Mouse (Mus musculus): ENCODE data around the gene Col4a6. TPM values are rescaled to one million over a fixed set of nuclear protein-coding genes. Genes with fewer than 3 reads are reported as not detected.

Col4a6 gene
- polyA plus RNA-seq, 1 experiment from 2014 or later: 4.1 TPM

GRCm38 (mm10) chrX:141175353-141175752, 298.5 kb downstream of the Col4a6 start:
- no peak overlapping the region for H3K27ac ChIP-seq
- no peaks in the 10 kb centered on the region for H3K36me3 ChIP-seq (replicated peaks; ENCODE audit: control insufficient read depth, insufficient read depth)
- no peak overlapping the region for H3K4me3 ChIP-seq (replicated peaks; ENCODE audit: low read length)
- WGBS: 43% methylated on average over 7 of the region's 7 CpGs
- DNase-seq (ENCODE audit: low spot score) (peak; percentile 74), ATAC-seq (ENCODE audit: low FRiP score) (no peak)
- no peaks in the 10 kb centered on the region for H3K9me3 ChIP-seq (ENCODE audit: control insufficient read depth, low read length)
- peaks cover 24% of the 10 kb centered on the region for H3K27me3 ChIP-seq (ENCODE audit: control insufficient read depth, insufficient read depth, low read length)
- H3K4me2 ChIP-seq (replicated peaks): no peak overlapping the region
- H3K4me1 ChIP-seq (replicated peaks; ENCODE audit: control insufficient read depth, insufficient read depth, low read length): no peaks in the 10 kb centered on the region
- H3K9ac ChIP-seq: no peak overlapping the region

- DNase-seq (ENCODE audit: low spot score): no peak
- no peak for ATAC-seq (ENCODE audit: low FRiP score)
- Histone ChIP-seq H3K4me2 (replicated peaks) (no peak overlapping the region), H3K27me3 (ENCODE audit: control insufficient read depth, insufficient read depth, low read length) (peaks cover 35% of the 10 kb centered on the region), H3K9me3 (ENCODE audit: control insufficient read depth, low read length) (no peaks in the 10 kb centered on the region), H3K27ac (no peak overlapping the region), H3K4me1 (replicated peaks; ENCODE audit: control insufficient read depth, insufficient read depth, low read length) (no peaks in the 10 kb centered on the region), H3K4me3 (replicated peaks; ENCODE audit: low read length) (no peak overlapping the region), H3K36me3 (replicated peaks; ENCODE audit: control insufficient read depth, insufficient read depth) (no peaks in the 10 kb centered on the region), H3K9ac (no peak overlapping the region)
- 96% methylated on average over 4 of the region's 4 CpGs for WGBS
These were observed 308.8 kb downstream of the Col4a6 start for GRCm38 (mm10) chrX:141165067-141165466.

- ATAC-seq (ENCODE audit: low FRiP score) (no peak), DNase-seq (ENCODE audit: low spot score) (no peak)
- H3K9me3 ChIP-seq (ENCODE audit: control insufficient read depth, low read length): no peaks in the 10 kb centered on the region
- no peaks in the 10 kb centered on the region for H3K4me1 ChIP-seq (replicated peaks; ENCODE audit: control insufficient read depth, insufficient read depth, low read length)
- H3K9ac ChIP-seq: no peak overlapping the region
- no peak overlapping the region for H3K27ac ChIP-seq
- 74% methylated on average over 3 of the region's 3 CpGs for WGBS
- H3K27me3 ChIP-seq (ENCODE audit: control insufficient read depth, insufficient read depth, low read length): peaks cover 13% of the 10 kb centered on the region
- H3K36me3 ChIP-seq (replicated peaks; ENCODE audit: control insufficient read depth, insufficient read depth): no peaks in the 10 kb centered on the region
- no peak overlapping the region for H3K4me3 ChIP-seq (replicated peaks; ENCODE audit: low read length)
- no peak overlapping the region for H3K4me2 ChIP-seq (replicated peaks)
These were observed 313.5 kb downstream of the Col4a6 start for GRCm38 (mm10) chrX:141160371-141160770.

- Histone ChIP-seq H3K9me3 (ENCODE audit: control insufficient read depth, low read length) (no peaks in the 10 kb centered on the region), H3K4me2 (replicated peaks) (no peak overlapping the region), H3K4me1 (replicated peaks; ENCODE audit: control insufficient read depth, insufficient read depth, low read length) (no peaks in the 10 kb centered on the region), H3K27ac (no peak overlapping the region), H3K4me3 (replicated peaks; ENCODE audit: low read length) (no peak overlapping the region), H3K36me3 (replicated peaks; ENCODE audit: control insufficient read depth, insufficient read depth) (no peaks in the 10 kb centered on the region), H3K9ac (no peak overlapping the region), H3K27me3 (ENCODE audit: control insufficient read depth, insufficient read depth, low read length) (peaks cover 3% of the 10 kb centered on the region; the same call in 1 of the 2 replicates)
- 45% methylated on average over 4 of the region's 4 CpGs for WGBS
- ATAC-seq (ENCODE audit: low FRiP score) (no peak), DNase-seq (ENCODE audit: low spot score) (no peak)
These were observed 315.7 kb downstream of the Col4a6 start for GRCm38 (mm10) chrX:141158160-141158559.

- WGBS: 56% methylated on average over 4 of the region's 4 CpGs
- DNase-seq (ENCODE audit: low spot score) (no peak), ATAC-seq (ENCODE audit: low FRiP score) (no peak)
- Histone ChIP-seq H3K27ac (no peak overlapping the region), H3K27me3 (ENCODE audit: control insufficient read depth, insufficient read depth, low read length) (peaks cover 3% of the 10 kb centered on the region; the same call in 1 of the 2 replicates), H3K4me2 (replicated peaks) (no peak overlapping the region), H3K36me3 (replicated peaks; ENCODE audit: control insufficient read depth, insufficient read depth) (no peaks in the 10 kb centered on the region), H3K9me3 (ENCODE audit: control insufficient read depth, low read length) (no peaks in the 10 kb centered on the region), H3K4me3 (replicated peaks; ENCODE audit: low read length) (no peak overlapping the region), H3K4me1 (replicated peaks; ENCODE audit: control insufficient read depth, insufficient read depth, low read length) (no peaks in the 10 kb centered on the region), H3K9ac (no peak overlapping the region)
These were observed 316.2 kb downstream of the Col4a6 start for GRCm38 (mm10) chrX:141157626-141158025.

GRCm38 (mm10) chrX:141156696-141157095, 317.2 kb downstream of the Col4a6 start:
- no peaks in the 10 kb centered on the region for H3K4me1 ChIP-seq (replicated peaks; ENCODE audit: control insufficient read depth, insufficient read depth, low read length)
- ATAC-seq (ENCODE audit: low FRiP score): no peak
- H3K9ac ChIP-seq: no peak overlapping the region
- H3K27ac ChIP-seq: no peak overlapping the region
- peaks cover 3% of the 10 kb centered on the region; the same call in 1 of the 2 replicates for H3K27me3 ChIP-seq (ENCODE audit: control insufficient read depth, insufficient read depth, low read length)
- peak; percentile 33 for DNase-seq (ENCODE audit: low spot score)
- no peaks in the 10 kb centered on the region for H3K36me3 ChIP-seq (replicated peaks; ENCODE audit: control insufficient read depth, insufficient read depth)
- WGBS: 20% methylated on average over 2 of the region's 2 CpGs
- no peaks in the 10 kb centered on the region for H3K9me3 ChIP-seq (ENCODE audit: control insufficient read depth, low read length)
- H3K4me2 ChIP-seq (replicated peaks): no peak overlapping the region
- H3K4me3 ChIP-seq (replicated peaks; ENCODE audit: low read length): no peak overlapping the region

GRCm38 (mm10) chrX:141151182-141151581, 322.7 kb downstream of the Col4a6 start:
- Histone ChIP-seq H3K27me3 (ENCODE audit: control insufficient read depth, insufficient read depth, low read length) (no peaks in the 10 kb centered on the region), H3K27ac (no peak overlapping the region), H3K4me3 (replicated peaks; ENCODE audit: low read length) (no peak overlapping the region), H3K36me3 (replicated peaks; ENCODE audit: control insufficient read depth, insufficient read depth) (no peaks in the 10 kb centered on the region), H3K9me3 (ENCODE audit: control insufficient read depth, low read length) (no peaks in the 10 kb centered on the region), H3K4me1 (replicated peaks; ENCODE audit: control insufficient read depth, insufficient read depth, low read length) (no peaks in the 10 kb centered on the region), H3K4me2 (replicated peaks) (no peak overlapping the region), H3K9ac (no peak overlapping the region)
- ATAC-seq (ENCODE audit: low FRiP score) (no peak), DNase-seq (ENCODE audit: low spot score) (no peak)

- Histone ChIP-seq H3K27ac (no peak overlapping the region), H3K4me2 (replicated peaks) (no peak overlapping the region), H3K9me3 (ENCODE audit: control insufficient read depth, low read length) (no peaks in the 10 kb centered on the region), H3K9ac (no peak overlapping the region), H3K4me1 (replicated peaks; ENCODE audit: control insufficient read depth, insufficient read depth, low read length) (no peaks in the 10 kb centered on the region), H3K36me3 (replicated peaks; ENCODE audit: control insufficient read depth, insufficient read depth) (no peaks in the 10 kb centered on the region), H3K27me3 (ENCODE audit: control insufficient read depth, insufficient read depth, low read length) (no peaks in the 10 kb centered on the region), H3K4me3 (replicated peaks; ENCODE audit: low read length) (no peak overlapping the region)
- DNase-seq (ENCODE audit: low spot score) (no peak), ATAC-seq (ENCODE audit: low FRiP score) (peak; percentile 60)
These were observed 323.6 kb downstream of the Col4a6 start for GRCm38 (mm10) chrX:141150290-141150689.

GRCm38 (mm10) chrX:141149705-141150104, 324.2 kb downstream of the Col4a6 start:
- Histone ChIP-seq H3K4me2 (replicated peaks) (no peak overlapping the region), H3K9me3 (ENCODE audit: control insufficient read depth, low read length) (no peaks in the 10 kb centered on the region), H3K27me3 (ENCODE audit: control insufficient read depth, insufficient read depth, low read length) (no peaks in the 10 kb centered on the region), H3K9ac (no peak overlapping the region), H3K27ac (no peak overlapping the region), H3K36me3 (replicated peaks; ENCODE audit: control insufficient read depth, insufficient read depth) (no peaks in the 10 kb centered on the region), H3K4me1 (replicated peaks; ENCODE audit: control insufficient read depth, insufficient read depth, low read length) (no peaks in the 10 kb centered on the region), H3K4me3 (replicated peaks; ENCODE audit: low read length) (no peak overlapping the region)
- ATAC-seq (ENCODE audit: low FRiP score) (no peak), DNase-seq (ENCODE audit: low spot score) (no peak)
- 71% methylated on average over 1 of the region's 1 CpGs for WGBS

Data from hindbrain, embryonic 14.5 days (tissue).